Mouse (Mus musculus) heart, embryonic 14.5 days (tissue): ENCODE measurements at regions not wholly inside any gene's neighbourhood (a gene's known extent, or its start where the extent isn't known, plus 50 kb on each side); places are given as distances from the start of the nearest gene placed in this dataset.

ENCODE experiments used
- ATAC-seq: fragments of 200-750 bp; cut with Nextera tagmentation; 2 replicates; pipeline ENCODE4 v1.8.0; 2017; ENCODE audit warnings: low read depth, moderate TSS enrichment; ENCODE audit not compliant: insufficient number of reproducible peaks, insufficient read depth, low FRiP score
- H3K27ac ChIP-seq, 2 experiments: fragments of 200-500 bp in 1 of 2; fragments of 300-500 bp in 1 of 2; sonication (generic) in 1 of 2; replicated peaks in 1 of 2; 2 replicates each; pipeline ENCODE4 v1.5.1; 2012 to 2014; ENCODE audit warnings: low read depth in 2 of 2, low read length in 2 of 2, control low read depth in 1 of 2, mild to moderate bottlenecking in 1 of 2, mixed read lengths in 1 of 2; ENCODE audit not compliant: control insufficient read depth in 1 of 2, insufficient read depth in 1 of 2
- H3K27me3 ChIP-seq: fragments of 300-500 bp; sonication (generic); 2 replicates; pipeline ENCODE4 v1.6.1; 2014; ENCODE audit warnings: mild to moderate bottlenecking, low read length, control low read depth; ENCODE audit not compliant: control insufficient read depth, insufficient read depth
- H3K36me3 ChIP-seq: fragments of 300-500 bp; sonication (generic); 2 replicates; pipeline ENCODE4 v1.6.1; 2014; ENCODE audit warnings: mild to moderate bottlenecking, control low read depth, low read length, mixed read lengths; ENCODE audit not compliant: control insufficient read depth, insufficient read depth
- H3K4me1 ChIP-seq, 2 experiments: fragments of 200-500 bp in 1 of 2; fragments of 300-500 bp in 1 of 2; sonication (generic) in 1 of 2; 2 replicates each; pipeline ENCODE4 v1.6.1; 2012 to 2014; ENCODE audit warnings: low read length in 2 of 2, control low read depth in 1 of 2, mixed read lengths in 1 of 2; ENCODE audit not compliant: control insufficient read depth in 2 of 2, insufficient read depth in 2 of 2
- H3K4me2 ChIP-seq: fragments of 300-500 bp; sonication (generic); 2 replicates; pipeline ENCODE4 v1.6.1; 2014; ENCODE audit warnings: mild to moderate bottlenecking, low read length
- H3K4me3 ChIP-seq, 2 experiments: fragments of 200-500 bp in 1 of 2; fragments of 300-500 bp in 1 of 2; sonication (generic) in 1 of 2; 2 replicates each; pipeline ENCODE4 v1.5.1; 2012 to 2014; ENCODE audit warnings: low read length in 2 of 2, mild to moderate bottlenecking in 2 of 2, control low read depth in 1 of 2, low read depth in 1 of 2, moderate library complexity in 1 of 2; ENCODE audit not compliant: control insufficient read depth in 1 of 2, insufficient read depth in 1 of 2
- H3K9ac ChIP-seq: fragments of 300-500 bp; sonication (generic); 2 replicates; pipeline ENCODE4 v1.6.1; 2014; ENCODE audit warnings: mild to moderate bottlenecking, low read length
- H3K9me3 ChIP-seq: fragments of 300-500 bp; sonication (generic); 2 replicates; pipeline ENCODE4 v1.6.1; 2016; ENCODE audit warnings: low read length, control low read depth; ENCODE audit not compliant: control insufficient read depth
- WGBS: fragments of 180-500 bp; shearing (Covaris S2); extraction: QIAGEN DNeasy Blood & Tissue Kit; methylation state at CpG from one replicate; pipeline ENCODE4 v1.1.7; 2014; 5-methylcytosine and 5-hydroxymethylcytosine counted together

DNA sequence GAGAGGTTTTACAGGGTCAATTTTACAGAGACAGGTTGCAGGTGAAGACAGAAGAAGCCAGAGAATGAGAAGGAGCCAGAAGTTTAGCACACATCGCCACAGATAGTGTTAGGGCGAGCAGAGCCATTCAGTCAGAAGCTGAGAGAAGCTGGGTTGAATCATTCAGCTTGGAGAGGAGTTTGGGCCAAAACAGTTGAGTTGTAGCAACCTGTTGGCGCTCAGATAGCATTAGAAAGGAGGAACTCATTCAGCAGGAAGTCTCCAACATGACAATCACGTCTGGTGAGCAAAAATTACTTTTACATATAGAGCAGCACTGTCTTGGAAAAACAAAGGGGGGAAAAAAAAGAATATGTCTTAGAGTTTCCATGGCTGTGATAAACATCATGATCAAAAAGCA, 53.2 kb downstream of the Fam43a start:
- no peak overlapping the region for H3K27ac ChIP-seq
- no peak overlapping the region for H3K4me3 ChIP-seq
- H3K9me3 ChIP-seq: peaks cover 8% of the 10 kb centered on the region; the same call in 1 of the 2 replicates
- WGBS: 61% methylated on average over 4 of the region's 4 CpGs
- no peak overlapping the region for H3K9ac ChIP-seq
- no peaks in the 10 kb centered on the region for H3K36me3 ChIP-seq
- H3K4me2 ChIP-seq: no peak overlapping the region
- H3K4me1 ChIP-seq: no peaks in the 10 kb centered on the region; a peak in 1 of 4 replicates
- H3K27me3 ChIP-seq: no peaks in the 10 kb centered on the region
- ATAC-seq: no peak

GRCm38 (mm10) chr16:30653806-30654205, 54.3 kb downstream of the Fam43a start:
- H3K27me3 ChIP-seq: no peaks in the 10 kb centered on the region
- WGBS: 75% methylated on average over 5 of the region's 5 CpGs
- peaks cover 8% of the 10 kb centered on the region; the same call in 1 of the 2 replicates for H3K9me3 ChIP-seq
- no peak overlapping the region for H3K4me3 ChIP-seq
- no peak overlapping the region for H3K4me2 ChIP-seq
- ATAC-seq: no peak
- H3K4me1 ChIP-seq: no peaks in the 10 kb centered on the region; a peak in 1 of 4 replicates
- no peak overlapping the region for H3K27ac ChIP-seq
- H3K36me3 ChIP-seq: no peaks in the 10 kb centered on the region
- no peak overlapping the region for H3K9ac ChIP-seq

DNA sequence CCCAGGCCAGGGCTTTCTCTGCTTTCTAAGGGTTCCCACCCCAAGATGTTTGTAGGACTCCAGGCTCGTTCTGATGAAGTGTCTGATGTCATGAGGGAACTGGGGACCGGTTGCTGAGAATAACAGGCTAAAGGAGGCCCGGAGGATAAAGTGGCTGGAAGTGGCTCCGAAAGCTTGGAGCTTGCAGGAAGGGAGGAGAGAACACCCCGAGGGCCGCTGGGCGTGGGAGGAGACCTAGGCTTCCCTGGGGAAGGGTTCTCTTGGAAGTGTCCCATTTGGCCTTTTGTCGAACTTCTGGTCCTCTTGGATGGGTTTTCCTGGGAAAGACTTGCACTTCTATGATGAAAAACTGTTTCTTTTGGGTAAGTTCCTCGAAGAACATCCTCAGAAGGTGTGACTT, 54.7 kb downstream of the Fam43a start:
- H3K4me3 ChIP-seq: no peak overlapping the region
- H3K9me3 ChIP-seq: peaks cover 6% of the 10 kb centered on the region; the same call in 1 of the 2 replicates
- peak overlapping the region in 1 of 2 experiments; percentile 38; a peak in 1 of 4 replicates for H3K27ac ChIP-seq
- H3K9ac ChIP-seq: no peak overlapping the region
- H3K4me1 ChIP-seq: no peaks in the 10 kb centered on the region; a peak in 1 of 4 replicates
- no peaks in the 10 kb centered on the region for H3K27me3 ChIP-seq
- no peaks in the 10 kb centered on the region for H3K36me3 ChIP-seq
- ATAC-seq: no peak
- WGBS: 69% methylated on average over 9 of the region's 9 CpGs
- H3K4me2 ChIP-seq: no peak overlapping the region

DNA sequence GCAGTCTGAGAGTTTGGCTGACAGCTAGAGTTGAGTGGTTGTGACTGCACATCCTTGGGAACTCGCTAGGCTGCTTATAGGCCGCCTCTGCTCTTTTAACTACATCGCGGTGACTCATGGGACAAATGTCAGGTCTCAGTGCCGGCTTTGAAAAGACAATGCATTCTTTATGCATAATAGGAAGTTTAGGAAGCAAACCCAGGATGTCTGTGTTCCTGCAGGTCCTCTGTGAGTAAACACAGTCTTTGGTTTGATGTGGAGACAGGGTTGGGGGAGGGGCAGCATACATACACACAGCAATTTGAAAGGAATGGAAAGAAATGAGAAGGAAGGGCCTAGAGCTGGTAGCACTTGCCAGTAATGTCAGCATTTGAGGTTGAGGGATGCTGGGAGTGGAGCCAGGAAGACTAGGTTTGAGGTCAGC, 56.3 kb downstream of the Fam43a start:
- H3K27ac ChIP-seq: peak overlapping the region; percentile 51 to 61

DNA sequence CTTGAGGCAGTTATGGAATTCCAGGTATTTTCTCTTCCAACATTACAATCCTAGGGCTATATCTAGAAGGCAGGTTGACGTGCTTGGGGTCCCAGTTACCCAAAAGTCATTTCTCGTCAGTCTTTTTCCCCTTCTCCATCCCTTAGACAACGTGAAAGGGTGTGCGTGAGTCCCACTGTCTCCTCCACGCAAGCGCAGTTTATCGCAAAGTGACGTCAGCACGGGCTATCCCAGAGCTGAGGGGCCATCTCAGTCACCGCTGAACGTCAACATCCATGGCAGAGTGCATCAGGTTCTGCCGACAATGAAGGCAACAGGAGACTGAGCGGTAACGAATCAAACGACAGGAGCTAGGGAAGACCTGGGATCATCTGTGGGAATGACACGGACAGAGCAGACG, 57.4 kb downstream of the Fam43a start:
- Histone ChIP-seq H3K36me3 (no peaks in the 10 kb centered on the region), H3K27ac (no peak overlapping the region), H3K9ac (no peak overlapping the region), H3K4me3 (no peak overlapping the region), H3K4me1 (no peaks in the 10 kb centered on the region; a peak in 1 of 4 replicates), H3K9me3 (no peaks in the 10 kb centered on the region), H3K4me2 (no peak overlapping the region), H3K27me3 (no peaks in the 10 kb centered on the region)
- no peak for ATAC-seq
- 74% methylated on average over 17 of the region's 17 CpGs for WGBS

More for the DNA sequence above, 56.3 kb downstream of the Fam43a start:
- no peaks in the 10 kb centered on the region; a peak in 1 of 4 replicates for H3K4me1 ChIP-seq
- H3K9ac ChIP-seq: no peak overlapping the region
- H3K27me3 ChIP-seq: no peaks in the 10 kb centered on the region
- H3K36me3 ChIP-seq: no peaks in the 10 kb centered on the region
- no peak for ATAC-seq
- no peak overlapping the region for H3K4me3 ChIP-seq
- no peak overlapping the region for H3K4me2 ChIP-seq
- H3K9me3 ChIP-seq: no peaks in the 10 kb centered on the region
- 52% methylated on average over 5 of the region's 5 CpGs for whole genome bisulfite sequencing

- Histone ChIP-seq H3K4me2 (no peak overlapping the region), H3K4me1 (no peaks in the 10 kb centered on the region; a peak in 1 of 4 replicates)
- 82% methylated on average over 4 of the region's 4 CpGs for WGBS
These were observed 59.4 kb downstream of the Fam43a start for GRCm38 (mm10) chr16:30658921-30659320.

GRCm38 (mm10) chr16:30661086-30661977, 61.8 kb downstream of the Fam43a start:
- Histone ChIP-seq H3K9ac (no peak overlapping the region), H3K27ac (no peak overlapping the region), H3K27me3 (no peaks in the 10 kb centered on the region), H3K9me3 (no peaks in the 10 kb centered on the region), H3K4me2 (no peak overlapping the region), H3K4me3 (no peak overlapping the region), H3K4me1 (peaks cover 0 to 6% of the 10 kb centered on the region in 2 experiments; a peak in 1 of 4 replicates), H3K36me3 (no peaks in the 10 kb centered on the region)
- no peak for ATAC-seq
- 74% methylated on average over 16 of the region's 16 CpGs for WGBS

More at GRCm38 (mm10) chr16:30658921-30659320, 59.4 kb downstream of the Fam43a start:
- ATAC-seq: no peak
- Histone ChIP-seq H3K9me3 (no peaks in the 10 kb centered on the region), H3K36me3 (no peaks in the 10 kb centered on the region), H3K27ac (no peak overlapping the region), H3K9ac (no peak overlapping the region), H3K4me3 (no peak overlapping the region), H3K27me3 (no peaks in the 10 kb centered on the region)
